Mouse (Mus musculus): Measurements from ENCODE around the gene Fam78a.
A peak's percentile ranks its signal among the peaks of the same experiment; 100 is the strongest.

The Fam78a gene

DNA sequence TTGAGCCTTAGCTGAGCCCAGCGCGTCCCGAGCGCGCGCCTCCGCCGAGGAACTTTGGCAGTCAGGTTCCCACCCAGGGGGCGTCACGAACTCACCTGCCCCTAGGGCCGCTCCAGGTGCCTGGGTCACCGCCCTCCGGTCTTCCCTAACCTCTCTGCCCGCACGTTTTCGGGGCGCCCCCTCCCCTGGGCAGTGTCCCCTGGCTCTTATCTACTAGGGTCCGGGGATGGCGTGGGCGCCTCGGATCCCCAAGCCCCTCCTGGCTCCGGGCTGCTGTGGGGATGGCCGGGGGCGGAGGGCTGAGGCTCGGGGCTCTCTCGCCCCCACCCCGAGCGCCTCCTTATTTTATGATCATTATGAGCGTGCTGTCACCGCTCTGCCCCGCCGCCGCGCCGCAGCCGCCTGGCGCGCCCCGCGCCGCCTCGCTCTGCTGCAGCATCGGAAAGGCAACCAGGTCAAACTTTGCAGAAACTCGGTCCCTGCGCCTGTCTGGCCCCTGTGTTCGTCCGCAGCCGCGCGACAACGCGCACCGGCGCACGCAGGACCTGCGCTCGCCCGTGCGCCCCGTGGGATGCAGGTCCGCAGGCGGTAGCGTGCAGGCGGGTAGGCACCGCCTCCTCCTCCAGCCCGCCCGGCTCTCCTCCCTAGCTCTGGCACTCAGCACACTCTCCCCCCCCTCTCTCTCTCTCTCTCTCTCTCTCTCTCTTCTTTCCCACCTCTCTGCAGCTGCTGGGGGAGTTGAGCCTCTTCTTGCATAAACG, at the start of gene Fam78a:
TSS of gene Fam78a (minus strand) at position 747 of the 761 bp plus-strand sequence.
- DNase-seq (ENCODE audit: low read depth, low spot score), result no peak

DNA sequence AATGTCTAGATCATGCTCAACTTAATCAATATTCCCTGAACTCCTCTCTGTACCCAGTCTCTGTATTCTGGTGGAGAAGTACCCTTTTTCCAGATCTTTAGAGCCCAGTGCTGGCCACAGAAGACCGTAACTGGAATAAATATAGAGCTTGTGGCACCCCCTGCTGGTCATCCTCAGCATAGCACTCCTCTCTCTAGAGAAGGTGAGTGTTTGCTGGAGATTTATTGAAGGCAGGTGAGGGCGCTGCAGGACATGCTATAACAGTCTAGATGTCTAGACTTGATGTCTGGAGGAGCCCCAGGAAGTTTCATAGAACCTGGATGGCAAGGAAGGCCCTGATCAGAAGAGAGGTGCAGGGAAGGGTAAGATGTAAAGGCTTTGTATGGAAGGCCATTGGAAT, 49.4 kb upstream of the Fam78a start:
- DNase-seq (ENCODE audit: low read depth, low spot score), result peak; percentile 80

DNA sequence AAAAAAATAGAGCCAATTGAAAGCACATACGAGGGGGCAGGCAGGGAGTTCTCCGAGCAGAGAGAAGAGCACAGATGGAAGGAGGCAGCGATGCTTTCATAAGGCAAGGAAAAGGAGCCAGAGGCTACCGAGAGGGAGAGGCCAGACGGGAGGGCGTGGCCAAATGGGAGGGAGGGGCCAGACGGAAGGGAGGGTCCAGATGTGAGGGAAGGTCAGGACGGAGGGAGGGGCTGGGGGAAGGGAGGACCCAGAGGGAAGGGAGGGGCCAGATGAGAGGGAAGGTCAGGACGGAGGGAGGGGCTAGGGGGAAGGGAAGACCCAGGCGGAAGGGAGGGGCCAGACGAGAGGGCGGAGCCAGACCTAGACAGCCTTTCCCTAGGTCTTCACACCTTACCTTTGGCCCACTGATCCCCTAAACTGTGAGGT, 47.9 kb upstream of the Fam78a start:
- DNase-seq (ENCODE audit: low read depth, low spot score), result peak; percentile 74

DNA sequence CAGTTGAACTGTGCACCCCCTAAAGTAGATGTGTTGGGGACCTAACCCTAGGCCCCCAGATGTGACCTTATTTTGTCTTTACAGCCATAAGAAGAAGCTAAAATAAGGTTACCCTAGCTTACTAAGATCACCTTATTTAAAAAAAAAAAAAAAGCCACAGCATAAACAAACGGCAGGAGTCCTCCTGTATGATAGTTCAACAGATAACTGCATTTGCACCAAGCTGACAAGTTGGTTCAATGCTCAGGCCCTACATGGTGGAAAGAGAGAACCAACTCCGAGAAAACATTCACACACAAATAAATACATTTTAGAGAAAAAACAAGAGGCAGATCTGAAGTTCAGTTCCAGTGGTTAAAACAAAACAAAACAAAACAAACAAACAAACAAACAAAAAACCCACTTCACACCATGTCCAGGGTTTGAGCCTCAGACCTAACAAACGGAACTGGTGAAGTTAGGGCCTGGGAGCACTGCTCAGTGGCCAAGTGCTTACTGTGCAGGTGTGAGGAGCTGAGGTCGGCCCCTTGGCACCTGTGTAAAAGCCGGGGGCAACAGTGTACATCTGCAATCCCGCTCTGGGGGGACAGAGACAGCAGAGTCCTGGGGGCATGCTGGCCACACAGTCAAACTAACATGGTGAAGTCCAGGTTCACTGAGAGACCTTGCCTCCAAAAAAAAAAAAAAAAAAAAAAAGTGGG, 47.4 kb upstream of the Fam78a start:
- DNase-seq (ENCODE audit: low read depth, low spot score), result no peak

DNA sequence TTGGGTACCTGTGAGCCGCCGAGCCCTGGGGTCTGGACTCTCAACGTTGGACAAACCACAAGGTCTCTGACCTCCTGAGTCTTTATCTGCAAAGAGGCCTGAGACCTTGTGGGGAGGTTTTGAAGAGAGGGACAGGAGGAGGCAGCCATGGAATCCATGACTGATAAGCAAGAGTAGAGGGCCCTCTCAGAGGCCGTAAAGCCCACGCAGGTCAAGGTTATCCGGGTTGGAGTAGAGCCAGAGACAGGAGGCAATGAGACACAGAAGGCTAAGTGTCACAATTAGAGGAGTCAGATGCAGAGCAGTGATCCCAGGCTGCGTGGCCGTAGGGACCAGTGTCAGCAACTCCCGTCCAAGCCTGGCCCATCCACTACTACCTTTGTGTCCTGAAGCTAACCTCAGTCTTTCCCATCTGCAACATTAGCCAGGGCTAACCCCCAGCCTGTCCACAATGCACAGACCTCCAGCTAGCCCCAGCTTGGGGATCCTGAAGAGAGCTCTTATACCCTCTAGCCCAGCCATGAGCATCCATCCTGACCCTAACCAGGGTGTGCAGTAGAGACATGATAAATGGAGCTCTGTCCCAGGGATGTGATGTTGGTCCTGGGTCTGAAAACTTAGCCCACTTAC, 46.7 kb upstream of the Fam78a start:
- no peak for DNase-seq (ENCODE audit: low read depth, low spot score)

DNA sequence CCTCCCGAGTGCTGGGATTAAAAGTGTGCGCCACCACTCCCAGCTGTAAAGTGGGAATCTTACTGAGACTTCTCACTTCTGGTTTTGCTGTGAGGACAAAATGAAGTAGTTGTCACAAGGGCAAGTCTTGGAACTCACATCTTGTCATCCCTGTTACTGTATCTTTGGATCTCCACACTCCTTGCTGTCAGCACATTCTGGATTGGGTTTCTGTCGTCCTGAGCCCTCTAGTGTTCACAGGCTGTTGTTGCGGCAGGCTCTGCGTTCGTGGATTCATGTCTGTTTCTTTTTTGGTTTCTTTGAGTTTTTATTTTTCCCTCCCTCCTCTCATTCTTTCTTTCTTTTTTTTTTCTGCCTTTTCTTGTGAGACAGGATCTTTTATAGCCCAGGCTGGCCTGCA, 45.8 kb upstream of the Fam78a start:
- DNase-seq (ENCODE audit: low read depth, low spot score), result no peak

DNA sequence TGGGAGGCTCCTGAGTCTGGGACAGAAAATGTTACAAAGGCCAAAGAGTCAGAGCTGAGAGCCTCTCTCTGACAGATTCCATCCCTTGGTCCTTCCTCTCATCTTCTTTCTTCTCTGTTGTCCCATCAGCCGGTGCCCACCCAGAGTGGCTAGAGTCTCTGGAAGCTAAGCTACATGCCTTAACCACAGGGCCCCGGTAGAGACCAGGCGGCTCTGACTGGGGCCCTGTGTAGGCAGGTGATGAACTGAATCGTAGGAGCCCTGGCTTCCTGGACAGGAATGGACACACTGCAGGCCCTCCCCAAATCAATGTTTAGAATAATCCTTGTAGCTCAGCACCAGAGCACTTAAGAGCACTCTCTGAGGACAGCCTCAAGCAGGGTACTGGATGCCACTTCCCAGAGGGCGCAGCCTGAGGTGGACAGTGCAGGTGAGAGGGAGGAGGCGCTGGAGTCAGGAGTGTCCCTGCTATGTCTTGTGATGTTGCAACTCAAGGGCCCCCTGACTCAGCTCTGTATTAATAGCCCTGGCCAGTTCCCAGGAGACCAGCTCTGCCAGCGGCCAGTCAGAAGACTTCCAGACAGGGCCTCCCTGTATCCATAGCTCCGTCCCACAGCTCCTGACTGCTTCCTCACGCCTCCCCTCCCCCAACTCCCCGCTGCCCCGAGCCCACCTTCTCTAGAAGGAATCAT, 44.9 kb upstream of the Fam78a start:
- no peak for DNase-seq (ENCODE audit: low read depth, low spot score)

DNA sequence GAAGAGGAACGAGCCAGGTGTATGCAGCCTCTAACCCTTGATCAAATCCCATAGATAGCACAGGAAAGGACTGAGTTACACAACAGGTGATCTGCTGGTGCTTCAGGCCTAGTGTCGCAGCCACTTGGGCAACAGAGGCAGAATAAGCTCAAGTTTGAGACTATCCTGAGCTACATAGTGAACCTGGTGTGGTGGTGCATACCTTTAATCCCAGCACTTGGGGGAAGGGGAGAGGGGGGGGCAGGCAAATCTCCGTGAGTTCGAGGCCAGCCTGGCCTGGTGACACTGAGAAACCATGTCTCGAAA, 43.8 kb upstream of the Fam78a start:
- DNase-seq (ENCODE audit: low read depth, low spot score), result no peak

DNA sequence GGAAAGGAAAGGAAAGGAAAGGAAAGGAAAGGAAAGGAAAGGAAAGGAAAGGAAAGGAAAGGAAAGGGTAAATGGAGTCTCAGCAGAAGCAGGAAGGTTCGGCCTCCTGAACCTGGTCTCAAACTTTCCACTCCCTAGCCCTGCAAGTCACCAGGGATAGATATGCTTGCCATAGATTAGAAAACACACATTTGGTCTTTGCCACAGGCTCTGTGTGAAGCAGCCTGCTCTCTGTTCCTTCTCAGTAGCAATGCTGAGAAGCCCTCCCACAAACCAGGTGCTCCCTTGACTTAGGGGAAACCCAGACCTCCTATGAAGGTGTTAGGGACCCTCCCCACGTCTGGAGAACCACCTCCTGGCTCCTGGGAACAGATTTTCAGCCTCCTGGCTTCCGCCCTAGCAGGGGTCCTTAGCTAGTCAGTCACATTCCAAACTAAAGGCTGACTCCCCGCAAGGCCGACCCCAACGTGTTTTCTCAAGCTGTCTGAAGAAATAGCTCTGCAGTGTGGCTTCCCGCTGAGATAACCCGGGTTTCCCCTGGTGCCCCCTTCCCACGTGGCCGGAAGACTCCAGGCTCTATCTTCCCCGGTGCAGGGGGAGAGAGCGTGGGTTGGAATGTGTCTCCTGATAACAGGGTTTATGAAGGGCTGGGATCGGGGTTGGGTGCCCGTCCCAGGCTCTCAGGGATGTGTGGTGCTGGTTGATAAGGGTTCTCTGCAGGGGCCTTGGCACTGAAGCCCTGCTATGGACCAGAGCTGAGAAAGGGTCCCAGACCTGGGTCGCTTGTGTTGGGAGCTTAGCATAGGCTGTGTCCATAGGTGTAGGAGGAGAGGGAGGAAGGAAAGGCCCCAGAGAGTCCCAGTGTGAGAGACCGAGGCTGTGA, 43.2 kb upstream of the Fam78a start:
- no peak for DNase-seq (ENCODE audit: low read depth, low spot score)

DNA sequence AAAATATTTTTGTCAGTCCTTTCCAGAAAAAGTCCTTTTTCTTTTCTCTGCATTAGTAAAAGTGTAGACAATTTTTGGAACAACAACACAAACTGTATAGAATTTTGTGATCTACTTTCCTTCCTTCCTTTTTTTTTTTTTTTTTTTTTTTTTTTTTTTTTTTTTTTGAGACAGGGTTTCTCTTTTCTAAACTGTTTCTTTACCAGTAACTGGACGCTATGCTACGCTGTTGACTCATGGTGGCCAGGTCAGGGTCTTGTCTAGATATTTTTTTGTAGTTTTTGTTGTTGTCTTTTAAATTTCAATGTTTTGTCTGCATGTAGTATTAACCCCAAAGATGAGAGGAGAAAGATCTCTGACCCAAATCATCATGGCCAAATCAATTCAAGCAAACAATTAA, 37.1 kb upstream of the Fam78a start:
- DNase-seq (ENCODE audit: low read depth, low spot score), result no peak

DNA sequence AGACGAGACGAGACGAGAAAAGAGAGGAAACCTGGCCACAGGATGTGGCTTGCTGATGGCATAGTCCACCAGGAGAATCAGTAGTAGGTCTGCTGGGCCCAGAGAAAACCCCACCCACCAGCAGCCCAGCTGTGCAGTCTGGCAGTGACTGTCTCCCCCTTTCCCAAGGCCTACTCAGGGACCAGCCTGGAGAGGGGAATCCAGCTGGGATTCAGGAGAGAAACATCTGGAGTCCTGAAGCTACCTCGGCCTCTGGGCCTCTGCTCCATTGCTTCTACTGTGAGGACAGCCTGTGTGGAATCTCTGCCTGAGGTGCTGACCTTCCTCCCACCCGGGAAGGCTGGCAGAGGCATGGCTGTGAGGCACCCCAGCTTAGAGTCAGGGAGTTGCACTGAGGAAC, 36.5 kb upstream of the Fam78a start:
- no peak for DNase-seq (ENCODE audit: low read depth, low spot score)

DNA sequence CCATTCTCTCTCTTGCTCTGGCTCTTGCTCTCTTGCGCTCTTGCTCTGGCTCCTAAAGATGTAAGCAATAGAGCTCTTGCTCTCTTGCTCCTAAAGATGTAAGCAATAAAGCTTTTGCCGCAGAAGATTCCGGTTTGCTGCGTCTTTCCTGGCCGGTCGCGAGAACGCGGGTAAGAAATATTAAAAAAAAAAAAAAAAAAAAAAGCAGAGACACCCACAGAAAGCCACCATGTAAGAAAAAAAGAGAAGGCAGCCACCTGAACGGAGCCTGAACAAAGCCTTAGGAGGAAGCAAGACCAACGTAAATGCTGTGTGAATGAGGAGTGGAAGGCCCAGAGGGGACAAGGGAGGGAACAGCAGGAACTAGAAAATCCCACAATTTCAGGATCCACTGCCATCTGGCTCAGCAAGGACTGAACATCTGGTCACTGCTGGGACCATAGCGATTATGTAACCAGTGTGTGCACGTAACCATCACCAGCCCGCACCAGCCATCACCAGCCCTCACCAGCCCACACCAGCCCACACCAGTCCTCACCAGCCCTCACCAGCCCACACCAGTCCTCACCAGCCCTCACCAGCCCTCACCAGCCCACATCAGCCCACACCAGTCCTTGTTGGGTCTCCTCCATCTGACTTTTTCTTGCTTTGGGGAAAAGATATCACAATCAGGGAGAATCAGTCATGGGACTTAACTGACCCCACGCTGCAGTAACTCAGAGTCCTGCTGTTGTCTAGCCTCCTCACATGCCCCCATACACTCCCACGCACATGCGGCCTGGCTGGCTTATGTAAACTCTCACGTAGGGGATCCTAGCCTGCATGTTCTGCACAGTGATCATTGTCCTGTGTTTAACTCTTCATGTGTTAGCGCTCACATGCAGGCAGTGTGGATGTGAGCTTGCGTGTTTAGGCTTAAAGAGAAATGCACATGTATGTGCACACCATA, 35.4 kb upstream of the Fam78a start:
- no peak for DNase-seq (ENCODE audit: low read depth, low spot score)

DNA sequence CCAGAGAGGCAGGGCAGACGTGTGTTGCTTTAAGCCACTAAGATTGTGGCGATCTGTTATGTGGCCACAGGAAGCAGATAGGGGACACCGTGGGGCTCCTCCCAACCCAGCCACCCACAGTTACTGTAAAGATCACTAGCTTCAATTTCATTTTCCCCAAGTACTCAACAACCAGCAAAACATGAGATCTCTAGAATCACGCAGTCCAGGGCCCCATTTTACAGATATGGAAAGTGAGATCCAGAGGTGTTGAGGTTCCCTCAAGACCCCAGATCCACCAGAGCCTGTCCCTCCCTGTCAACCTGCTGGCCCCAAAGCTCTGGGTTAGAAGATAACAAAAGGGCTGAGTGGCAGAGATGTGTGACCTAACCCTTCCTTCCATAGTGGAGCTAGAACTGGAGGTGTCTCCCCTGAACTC, 31.2 kb upstream of the Fam78a start:
- DNase-seq (ENCODE audit: low read depth, low spot score), result no peak

DNA sequence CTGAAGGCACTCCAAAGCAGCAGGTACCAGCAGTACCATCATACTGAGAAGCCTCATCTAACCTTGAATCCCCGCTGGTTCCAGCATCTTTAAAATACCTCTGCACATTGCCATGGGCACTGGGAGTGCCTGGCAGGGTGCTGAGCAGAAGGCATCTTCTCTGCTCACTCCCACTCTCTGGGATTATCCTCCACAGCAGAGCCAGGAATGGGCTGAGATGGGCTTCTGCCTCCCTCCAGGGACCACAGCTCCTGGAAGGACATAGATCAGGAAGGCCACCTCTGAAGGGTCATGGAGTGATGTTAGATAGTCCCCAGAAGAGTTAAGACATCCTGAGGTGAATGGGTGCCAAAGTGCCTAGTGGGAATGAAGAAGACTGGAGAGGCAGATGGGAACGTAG, 27.9 kb upstream of the Fam78a start:
- no peak for DNase-seq (ENCODE audit: low read depth, low spot score)

DNA sequence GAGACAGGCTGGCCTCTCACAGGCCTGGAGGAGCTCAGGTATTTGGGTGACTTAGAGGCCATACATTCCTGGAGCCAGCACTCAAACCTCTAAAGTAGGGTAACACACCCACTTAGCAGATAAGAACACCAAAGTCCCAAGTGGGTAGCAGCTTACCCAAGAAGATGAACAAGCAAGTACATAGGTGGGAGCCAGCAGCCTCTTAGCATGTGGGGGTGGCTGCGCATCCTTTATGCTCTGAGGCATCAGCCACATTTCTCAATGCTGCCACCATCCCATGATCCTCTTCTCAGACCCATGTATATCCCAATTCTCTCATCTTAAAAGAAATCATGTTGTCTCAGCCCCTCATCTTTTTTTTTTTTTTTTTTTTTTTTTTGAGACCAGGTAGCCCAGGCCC, 26.6 kb upstream of the Fam78a start:
- no peak for DNase-seq (ENCODE audit: low read depth, low spot score)

DNA sequence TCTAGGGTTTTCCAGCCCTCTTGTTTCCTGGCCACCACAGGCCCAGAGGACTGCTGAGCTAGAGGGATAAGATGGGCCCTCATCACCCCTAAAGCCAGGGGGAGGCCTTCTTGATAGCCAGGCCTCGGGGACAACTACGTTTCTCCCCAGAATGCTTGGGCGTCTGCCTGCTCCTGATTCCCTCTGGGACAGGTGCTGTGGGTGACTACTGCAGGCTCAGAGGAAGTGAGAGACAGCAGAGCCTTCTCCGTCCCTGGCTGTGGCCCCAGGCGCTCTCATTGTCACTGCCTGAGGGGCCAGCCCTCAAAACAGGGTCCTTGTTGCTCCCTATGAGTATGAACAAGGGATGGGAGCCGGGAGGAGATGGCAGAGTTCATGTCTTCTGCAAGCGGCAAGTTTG, 21.3 kb upstream of the Fam78a start:
- no peak for DNase-seq (ENCODE audit: low read depth, low spot score)

DNA sequence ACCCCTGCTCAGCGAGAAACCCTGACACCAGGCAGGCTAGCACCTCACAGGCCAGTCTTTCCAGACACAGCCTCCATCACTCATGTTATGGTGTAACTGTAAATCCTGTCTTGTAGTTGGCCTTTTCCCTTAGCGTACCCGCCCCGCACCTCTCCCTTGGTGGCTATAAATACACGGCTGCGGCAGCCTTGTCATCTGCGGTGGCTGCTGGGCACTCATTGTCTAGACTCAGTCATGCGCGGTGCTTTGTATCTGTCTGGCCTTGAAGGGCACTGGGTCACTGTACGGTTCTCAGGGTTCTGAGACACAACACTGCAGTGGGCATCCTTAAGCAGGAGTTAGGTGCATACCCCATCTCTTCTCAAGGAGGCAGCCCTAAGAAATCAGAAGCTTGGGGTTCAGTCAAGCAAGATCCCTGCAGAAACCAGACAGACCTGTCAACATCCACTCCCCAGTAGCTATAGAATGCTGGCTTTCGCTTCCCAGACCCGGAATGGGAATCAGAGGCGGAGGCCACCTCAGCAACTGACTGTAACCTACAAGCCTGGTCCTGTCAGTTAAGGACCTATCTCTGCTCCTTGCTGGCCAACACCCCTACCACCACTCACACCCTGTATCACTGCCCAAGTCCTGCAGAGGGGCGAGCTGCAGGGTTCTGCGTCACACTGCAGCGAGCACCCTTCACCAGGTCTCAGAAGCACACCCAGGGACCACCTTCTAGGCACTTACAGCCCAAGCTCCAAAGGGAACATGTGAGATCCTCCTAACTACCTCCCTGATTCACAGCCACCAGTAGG, 20.7 kb upstream of the Fam78a start:
- no peak for DNase-seq (ENCODE audit: low read depth, low spot score)

DNA sequence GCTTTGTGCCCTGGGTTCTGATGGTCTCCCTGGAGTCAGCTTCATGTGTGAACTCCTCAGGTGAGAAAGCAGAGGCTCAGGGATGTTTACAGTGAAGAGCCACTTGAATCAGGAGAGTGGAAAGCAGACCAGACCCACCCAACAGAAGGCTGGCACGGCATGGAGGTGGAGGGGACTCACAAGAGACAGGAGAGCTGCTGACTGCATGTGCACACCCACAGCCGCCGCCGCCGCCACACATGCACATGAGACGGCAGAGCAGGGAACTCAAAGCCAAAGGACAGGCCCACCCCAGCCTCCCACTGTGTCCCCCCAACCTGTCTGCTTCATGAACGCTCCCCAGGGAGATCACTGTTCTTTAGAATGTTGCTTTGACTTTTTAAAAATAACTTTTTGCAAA, 19.5 kb upstream of the Fam78a start:
- DNase-seq (ENCODE audit: low read depth, low spot score), result no peak

DNA sequence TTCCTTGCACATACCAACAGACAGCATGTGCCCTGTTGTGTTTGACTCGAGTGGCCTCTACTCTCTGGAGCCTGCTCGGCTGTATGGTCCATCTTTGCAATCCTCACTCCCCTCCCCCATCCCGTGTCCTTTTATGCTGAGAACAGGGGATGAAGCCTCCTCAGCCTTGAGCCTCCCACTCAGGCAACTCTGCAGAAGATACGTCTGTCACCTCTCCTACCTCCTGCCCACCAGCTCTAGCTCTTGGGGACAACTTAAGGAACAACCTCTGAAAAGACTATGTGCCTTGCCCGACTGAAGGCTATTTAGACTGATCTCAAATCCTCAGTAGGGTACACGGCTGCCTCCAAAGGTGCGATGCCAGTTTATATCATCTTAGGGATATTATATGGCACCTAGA, 18.9 kb upstream of the Fam78a start:
- DNase-seq (ENCODE audit: low read depth, low spot score), result no peak

DNA sequence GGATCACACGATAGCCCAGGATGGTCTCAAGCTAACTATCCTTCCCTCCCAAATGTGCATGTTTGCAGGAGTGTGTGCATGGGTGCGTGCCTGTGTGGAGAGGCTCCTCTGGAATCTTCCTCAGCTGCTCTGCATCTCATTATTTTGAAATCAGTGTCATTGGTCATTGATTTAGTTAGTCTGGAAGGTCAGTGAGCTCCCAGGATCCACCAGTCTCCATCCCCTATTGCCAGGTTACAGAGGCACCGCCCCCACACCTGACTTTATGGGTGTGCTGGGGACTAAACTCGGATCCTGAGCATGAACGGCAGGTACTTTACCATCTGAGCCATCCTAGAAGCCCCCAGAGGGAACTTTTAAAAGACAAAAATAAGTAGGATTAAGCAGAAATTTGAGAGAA, 18.3 kb upstream of the Fam78a start:
- no peak for DNase-seq (ENCODE audit: low read depth, low spot score)
